Mouse (Mus musculus) MEL (cell line): ENCODE measurements around the gene Trit1. TPM values are rescaled to one million over a fixed set of nuclear protein-coding genes. Genes with fewer than 3 reads are reported as not detected.

Experiments used
- DNase-seq: peaks from one replicate; pipeline ENCODE4 v3.0.0; 2011; ENCODE audit warnings: low read depth, low spot score
- H3K27ac ChIP-seq: 2 replicates; pipeline ENCODE4 v1.5.1; 2012; ENCODE audit warnings: low read depth, mild to moderate bottlenecking, control low read depth, low read length, moderate library complexity; ENCODE audit not compliant: control insufficient read depth
- H3K27me3 ChIP-seq, 2 experiments: fragments of 150-350 bp in 1 of 2; sonication (generic) in 1 of 2; 2 replicates each; pipeline ENCODE4 v1.6.1; 2012; ENCODE audit warnings: low read length in 2 of 2, mild to moderate bottlenecking in 2 of 2, improper control_type of control experiment in 1 of 2, moderate library complexity in 1 of 2; ENCODE audit not compliant: insufficient read depth in 2 of 2, control insufficient read depth in 1 of 2
- H3K36me3 ChIP-seq, 2 experiments: 2 replicates each; pipeline ENCODE4 v1.6.1; 2012 to 2014; ENCODE audit warnings: low read length in 2 of 2, improper control_type of control experiment in 1 of 2, inconsistent platforms in 1 of 2, mild to moderate bottlenecking in 1 of 2; ENCODE audit not compliant: insufficient read depth in 2 of 2, control insufficient read depth in 1 of 2
- H3K4me1 ChIP-seq, 2 experiments: fragments of 150-350 bp in 1 of 2; sonication (generic) in 1 of 2; 2 replicates each; pipeline ENCODE4 v1.6.1; 2012; ENCODE audit warnings: low read length in 2 of 2, improper control_type of control experiment in 1 of 2, mild to moderate bottlenecking in 1 of 2; ENCODE audit not compliant: insufficient read depth in 2 of 2, control insufficient read depth in 1 of 2
- H3K4me3 ChIP-seq, 2 experiments: fragments of 150-350 bp in 1 of 2; sonication (generic) in 1 of 2; 2 replicates each; pipeline ENCODE4 v1.5.1; 2012; ENCODE audit warnings: low read depth in 2 of 2, low read length in 2 of 2, mild to moderate bottlenecking in 2 of 2, moderate library complexity in 2 of 2, control low read depth in 1 of 2, improper control_type of control experiment in 1 of 2; ENCODE audit not compliant: control insufficient read depth in 1 of 2, insufficient read depth in 1 of 2
- H3K79me2 ChIP-seq: 2 replicates; pipeline ENCODE4 v1.6.1; 2012; ENCODE audit warnings: mild to moderate bottlenecking, low read length, moderate library complexity; ENCODE audit not compliant: control insufficient read depth, poor library complexity, insufficient read depth
- H3K9ac ChIP-seq: 2 replicates; pipeline ENCODE4 v1.6.1; 2012; ENCODE audit warnings: low read depth, mild to moderate bottlenecking, control low read depth, low read length, moderate library complexity; ENCODE audit not compliant: control insufficient read depth, poor library complexity, severe bottlenecking
- H3K9me3 ChIP-seq: fragments of 150-350 bp; sonication (generic); replicated peaks from 2 replicates; pipeline ENCODE4 v1.6.1; 2012; ENCODE audit warnings: mild to moderate bottlenecking, low read length, improper control_type of control experiment, moderate library complexity; ENCODE audit not compliant: insufficient read depth
- BHLHE40 ChIP-seq: IDR thresholded peaks from 2 replicates; pipeline ENCODE4 v1.6.1; 2012; ENCODE audit warnings: low read depth, mild to moderate bottlenecking, inconsistent platforms, low read length, improper control_type of control experiment, borderline replicate concordance
- CHD1 ChIP-seq: IDR thresholded peaks from 2 replicates; pipeline ENCODE4 v1.6.1; 2012; ENCODE audit warnings: low read depth, mild to moderate bottlenecking, inconsistent platforms, low read length, improper control_type of control experiment
- CHD2 ChIP-seq: IDR thresholded peaks from 2 replicates; pipeline ENCODE4 v1.6.1; 2011; ENCODE audit warnings: low read length, improper control_type of control experiment
- CTCF ChIP-seq, 3 experiments: IDR thresholded peaks in 2 of 3; conservative IDR thresholded peaks in 1 of 3; 2 replicates each; pipeline ENCODE4 v1.5.1; 2011 to 2012; ENCODE audit warnings: low read length in 3 of 3, low read depth in 2 of 3, mild to moderate bottlenecking in 2 of 3, improper control_type of control experiment in 1 of 3, inconsistent platforms in 1 of 3, mixed read lengths in 1 of 3, moderate library complexity in 1 of 3; ENCODE audit not compliant: control insufficient read depth in 1 of 3, insufficient read depth in 1 of 3, poor library complexity in 1 of 3, severe bottlenecking in 1 of 3
- E2F4 ChIP-seq: IDR thresholded peaks from 2 replicates; pipeline ENCODE4 v1.6.1; 2011; ENCODE audit warnings: low read depth, low read length, improper control_type of control experiment, borderline replicate concordance
- ELF1 ChIP-seq: IDR thresholded peaks from 2 replicates; pipeline ENCODE4 v1.6.1; 2014; ENCODE audit warnings: low read depth, mild to moderate bottlenecking, inconsistent platforms, low read length, improper control_type of control experiment, moderate library complexity
- EP300 ChIP-seq, 2 experiments: IDR thresholded peaks; 2 replicates each; pipeline ENCODE4 v1.6.1; 2011; ENCODE audit warnings: improper control_type of control experiment in 2 of 2, low read length in 2 of 2, low read depth in 1 of 2, mild to moderate bottlenecking in 1 of 2
- ETS1 ChIP-seq: IDR thresholded peaks from 2 replicates; pipeline ENCODE4 v1.6.1; 2012; ENCODE audit warnings: low read depth, mild to moderate bottlenecking, inconsistent platforms, low read length, improper control_type of control experiment, moderate library complexity
- GABPA ChIP-seq: IDR thresholded peaks from 2 replicates; pipeline ENCODE4 v1.6.1; 2012; ENCODE audit warnings: low read depth, mild to moderate bottlenecking, inconsistent platforms, low read length, improper control_type of control experiment, moderate library complexity
- GATA1 ChIP-seq: IDR thresholded peaks from 2 replicates; pipeline ENCODE4 v1.6.1; 2011; ENCODE audit warnings: low read depth, low read length, improper control_type of control experiment
- HCFC1 ChIP-seq: IDR thresholded peaks from 2 replicates; pipeline ENCODE4 v1.6.1; 2012; ENCODE audit warnings: low read depth, mild to moderate bottlenecking, inconsistent platforms, low read length, improper control_type of control experiment, moderate library complexity
- JUND ChIP-seq: IDR thresholded peaks from 2 replicates; pipeline ENCODE4 v1.6.1; 2011; ENCODE audit warnings: low read depth, mild to moderate bottlenecking, improper control_type of control experiment, low read length
- KAT2A ChIP-seq: conservative IDR thresholded peaks from 2 replicates; pipeline ENCODE4 v1.6.1; 2012; ENCODE audit warnings: low read depth, low read length, improper control_type of control experiment, inconsistent platforms
- MAFK ChIP-seq: IDR thresholded peaks from 2 replicates; pipeline ENCODE4 v1.6.1; 2011; ENCODE audit warnings: low read depth, mild to moderate bottlenecking, low read length, improper control_type of control experiment, borderline replicate concordance
- MAX ChIP-seq: IDR thresholded peaks from 2 replicates; pipeline ENCODE4 v1.6.1; 2011; ENCODE audit warnings: low read length, improper control_type of control experiment
- MAZ ChIP-seq: IDR thresholded peaks from 2 replicates; pipeline ENCODE4 v1.6.1; 2012; ENCODE audit warnings: low read depth, mild to moderate bottlenecking, inconsistent platforms, low read length, improper control_type of control experiment
- MEF2A ChIP-seq: IDR thresholded peaks from 2 replicates; pipeline ENCODE4 v1.6.1; 2014; ENCODE audit warnings: low read depth, mild to moderate bottlenecking, inconsistent platforms, low read length, improper control_type of control experiment; ENCODE audit not compliant: poor library complexity, insufficient replicate concordance, severe bottlenecking; ENCODE audit errors: extremely low read depth
- MXI1 ChIP-seq: IDR thresholded peaks from 2 replicates; pipeline ENCODE4 v1.6.1; 2011; ENCODE audit warnings: mild to moderate bottlenecking, low read depth, low read length, improper control_type of control experiment
- MYC ChIP-seq: IDR thresholded peaks from 2 replicates; pipeline ENCODE4 v1.6.1; 2011; ENCODE audit warnings: low read depth, mild to moderate bottlenecking, low read length, improper control_type of control experiment, moderate library complexity
- NELFE ChIP-seq: IDR thresholded peaks from 2 replicates; pipeline ENCODE4 v1.6.1; 2011; ENCODE audit warnings: low read depth, low read length, improper control_type of control experiment
- NRF1 ChIP-seq: IDR thresholded peaks from 2 replicates; pipeline ENCODE4 v1.6.1; 2014; ENCODE audit warnings: low read depth, mild to moderate bottlenecking, inconsistent platforms, low read length, improper control_type of control experiment, moderate library complexity; ENCODE audit not compliant: poor library complexity, insufficient read depth, severe bottlenecking
- POLR2A ChIP-seq, 2 experiments: IDR thresholded peaks; 2 replicates each; pipeline ENCODE4 v1.6.1; 2011 to 2012; ENCODE audit warnings: low read length in 2 of 2, mild to moderate bottlenecking in 2 of 2, control low read depth in 1 of 2, improper control_type of control experiment in 1 of 2, low read depth in 1 of 2, moderate library complexity in 1 of 2; ENCODE audit not compliant: control insufficient read depth in 1 of 2, insufficient read depth in 1 of 2, poor library complexity in 1 of 2
- POLR2AphosphoS2 ChIP-seq: IDR thresholded peaks from 2 replicates; pipeline ENCODE4 v1.6.1; 2011; ENCODE audit warnings: low read length, improper control_type of control experiment
- RAD21 ChIP-seq: IDR thresholded peaks from 2 replicates; pipeline ENCODE4 v1.6.1; 2011; ENCODE audit warnings: mild to moderate bottlenecking, low read depth, low read length, improper control_type of control experiment
- SIN3A ChIP-seq: IDR thresholded peaks from 2 replicates; pipeline ENCODE4 v1.6.1; 2012; ENCODE audit warnings: low read length, improper control_type of control experiment, inconsistent platforms
- SMC3 ChIP-seq: IDR thresholded peaks from 2 replicates; pipeline ENCODE4 v1.6.1; 2011; ENCODE audit warnings: low read depth, low read length, improper control_type of control experiment
- TBP ChIP-seq: IDR thresholded peaks from 2 replicates; pipeline ENCODE4 v1.8.0; 2011; ENCODE audit warnings: low read depth, low read length, improper control_type of control experiment
- TCF12 ChIP-seq: IDR thresholded peaks from 2 replicates; pipeline ENCODE4 v1.6.1; 2014; ENCODE audit warnings: low read depth, mild to moderate bottlenecking, inconsistent platforms, low read length, improper control_type of control experiment, moderate library complexity
- UBTF ChIP-seq: IDR thresholded peaks from 2 replicates; pipeline ENCODE4 v1.6.1; 2012; ENCODE audit warnings: low read depth, mild to moderate bottlenecking, inconsistent platforms, low read length, improper control_type of control experiment, moderate library complexity, borderline replicate concordance; ENCODE audit not compliant: insufficient read depth
- USF1 ChIP-seq: IDR thresholded peaks from 2 replicates; pipeline ENCODE4 v1.6.1; 2014; ENCODE audit warnings: low read depth, mild to moderate bottlenecking, inconsistent platforms, low read length, improper control_type of control experiment, moderate library complexity
- USF2 ChIP-seq, 2 experiments: IDR thresholded peaks; 2 replicates each; pipeline ENCODE4 v1.6.1; 2011 to 2012; ENCODE audit warnings: improper control_type of control experiment in 2 of 2, low read length in 2 of 2, borderline replicate concordance in 1 of 2, inconsistent platforms in 1 of 2, low read depth in 1 of 2, mild to moderate bottlenecking in 1 of 2; ENCODE audit not compliant: insufficient read depth in 1 of 2
- ZC3H11A ChIP-seq: IDR thresholded peaks from 2 replicates; pipeline ENCODE4 v1.6.1; 2012; ENCODE audit warnings: low read depth, mild to moderate bottlenecking, inconsistent platforms, low read length, improper control_type of control experiment
- ZKSCAN1 ChIP-seq: IDR thresholded peaks from 2 replicates; pipeline ENCODE4 v1.6.1; 2012; ENCODE audit warnings: low read depth, mild to moderate bottlenecking, inconsistent platforms, low read length, improper control_type of control experiment, moderate library complexity
- ZMIZ1 ChIP-seq: IDR thresholded peaks from 2 replicates; pipeline ENCODE4 v1.6.1; 2012; ENCODE audit warnings: low read depth, mild to moderate bottlenecking, inconsistent platforms, low read length, improper control_type of control experiment, moderate library complexity
- polyA plus RNA-seq, 2 experiments: library from polyadenylated mRNA; stranded (reverse) in 1 of 2; unstranded in 1 of 2; fragments of >175 nt in 1 of 2; fragments of >200 nt in 1 of 2; gene quantifications; 2 replicates each; pipeline versions ENCODE4 v1.2.1 to v1.2.4; 2012; ENCODE audit warnings: low replicate concordance in 2 of 2, low read depth in 1 of 2; ENCODE audit not compliant: insufficient read length in 2 of 2, insufficient read depth in 1 of 2, missing spikeins in 1 of 2
- total RNA-seq: library from RNA; depleted of rRNA; stranded (reverse); fragments of 300-350 nt; gene quantifications from 2 replicates; pipeline ENCODE4 v1.2.3, GENCODE M21; 2012

Trit1 gene
- total and polyA plus RNA-seq, 3 experiments, result 17.9 to 19.6 TPM; not detected in 1

GRCm38 (mm10) chr4:123068646-123069045 lies 52.2 kb downstream of the Trit1 start (continued):
- no peak for TF ChIP-seq MAFK

GRCm38 (mm10) chr4:123071266-123071966 lies 55.0 kb downstream of the Trit1 start:
- H3K9ac ChIP-seq, result peak overlapping the region; percentile 45
- peak overlapping the region; percentile 32 to 42 for H3K4me3 ChIP-seq
- H3K36me3 ChIP-seq, result peaks cover 0 to 10% of the 10 kb centered on the region in 2 experiments; a peak in 2 of 4 replicates
- H3K79me2 ChIP-seq, result no peaks in the 10 kb centered on the region
- peak; percentile 92 for DNase-seq
- peak overlapping the region; percentile 77 for H3K27ac ChIP-seq
- H3K4me1 ChIP-seq, result peaks cover 12 to 21% of the 10 kb centered on the region in 2 experiments
- no peaks in the 10 kb centered on the region for H3K9me3 ChIP-seq
- no peaks in the 10 kb centered on the region for H3K27me3 ChIP-seq
- TF ChIP-seq GABPA (no peak), POLR2A (IDR thresholded peaks at IDR 0.05; ENCODE audit: control insufficient read depth in 1 of 2, insufficient read depth in 1 of 2, low read depth in 1 of 2, low read length in 2 of 2, poor library complexity in 1 of 2) (no peak), SMC3 (peak; percentile 57), SIN3A (peak; percentile 74), E2F4 (no peak), CHD2 (no peak), MXI1 (no peak; the same call in 1 of the 2 replicates), MAFK (no peak), HCFC1 (peak; percentile 62; the same call in 1 of the 2 replicates), CHD1 (no peak), TCF12 (peak; percentile 39), BHLHE40 (no peak), USF2 (IDR thresholded peaks at IDR 0.05; ENCODE audit: borderline replicate concordance in 1 of 2, insufficient read depth in 1 of 2, low read depth in 1 of 2, low read length in 2 of 2) (no peak), ETS1 (peak; percentile 70), ZKSCAN1 (no peak), ZC3H11A (no peak), ZMIZ1 (no peak), TBP (no peak), JUND (peak; percentile 95), POLR2AphosphoS2 (no peak), NRF1 (no peak), KAT2A (no peak), ELF1 (peak; percentile 62; the same call in 1 of the 2 replicates), GATA1 (peak; percentile 78), CTCF (IDR thresholded peaks at IDR 0.05 in 2 of 3, conservative IDR thresholded peaks at IDR 0.05 in 1 of 3; ENCODE audit: control insufficient read depth in 1 of 3, insufficient read depth in 1 of 3, low read depth in 2 of 3, low read length in 3 of 3, poor library complexity in 1 of 3, severe bottlenecking in 1 of 3) (peak; percentile 38 to 80 (median 76)), MAZ (peak; percentile 41; the same call in 1 of the 2 replicates), MYC (no peak), NELFE (no peak), RAD21 (peak; percentile 40), EP300 (IDR thresholded peaks at IDR 0.05; ENCODE audit: low read depth in 1 of 2, low read length in 2 of 2) (peak; percentile 50 to 53; a peak in 2 of 4 replicates), UBTF (no peak), MEF2A (no peak), MAX (no peak), USF1 (no peak)
